Mouse (Mus musculus): ENCODE results near the gene Bud23. TPM values are rescaled to one million over a fixed set of nuclear protein-coding genes. Genes with fewer than 3 reads are reported as not detected.

Gene Bud23
- polyA plus RNA-seq, 1 experiment from 2014 or later, result 43.0 TPM

DNA sequence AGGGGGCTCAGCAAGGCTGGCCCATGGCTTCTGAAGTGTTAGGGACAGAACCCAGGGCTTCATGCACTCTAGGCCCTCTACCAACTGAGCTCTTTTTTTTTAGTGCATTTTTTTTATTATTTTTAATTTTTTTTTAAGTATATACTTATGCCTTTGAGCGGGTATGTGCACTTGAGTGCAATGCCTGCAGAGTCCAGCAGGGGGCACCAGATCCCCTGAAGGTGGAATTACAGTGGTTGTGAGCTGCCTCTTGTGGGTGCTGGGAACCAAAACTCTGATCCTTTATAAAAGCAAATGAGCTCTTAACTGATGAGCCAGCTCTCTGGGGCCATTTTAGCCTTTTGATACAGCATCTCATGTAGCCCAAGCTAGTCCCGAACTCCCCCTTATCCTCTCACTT, 30.2 kb downstream of the Bud23 start:
- Histone ChIP-seq H3K9ac (ENCODE audit: low read depth, low read length) (no peak overlapping the region), H3K27me3 (ENCODE audit: control insufficient read depth, insufficient read depth, low read depth, low read length) (no peaks in the 10 kb centered on the region), H3K4me1 (ENCODE audit: control insufficient read depth, low read depth, low read length) (peaks cover 11% of the 10 kb centered on the region), H3K27ac (ENCODE audit: low read length) (no peak overlapping the region), H3K9me3 (replicated peaks; ENCODE audit: control insufficient read depth, low read length) (no peaks in the 10 kb centered on the region), H3K4me2 (ENCODE audit: low read depth, low read length) (no peak overlapping the region), H3K36me3 (ENCODE audit: control insufficient read depth, insufficient read depth) (no peaks in the 10 kb centered on the region), H3K4me3 (ENCODE audit: low read depth, low read length) (no peak overlapping the region)
- 85% methylated on average over 2 of the region's 2 CpGs for WGBS (ENCODE audit: insufficient replicate concordance)
- ATAC-seq (ENCODE audit: low read depth), result no peak

DNA sequence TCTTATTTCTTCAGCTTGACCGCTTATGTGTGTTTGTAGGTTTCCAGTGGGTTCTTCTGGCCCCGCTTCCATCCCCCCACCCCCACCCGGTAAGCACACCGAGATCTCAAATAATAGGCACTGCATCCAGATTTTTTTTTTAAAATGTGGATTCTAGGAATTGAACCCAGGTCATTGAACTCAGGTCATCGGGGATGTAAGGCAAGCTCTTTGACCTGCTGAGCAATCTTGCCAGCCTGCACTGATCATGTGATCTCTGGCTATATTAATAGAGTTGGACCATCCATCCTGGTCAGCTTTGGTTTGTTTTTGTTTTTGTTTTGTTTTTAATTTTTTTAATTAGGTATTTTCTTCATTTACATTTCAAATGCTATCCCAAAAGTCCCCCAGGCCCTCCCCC, 32.2 kb downstream of the Bud23 start:
- Histone ChIP-seq H3K4me3 (ENCODE audit: low read depth, low read length) (no peak overlapping the region), H3K27ac (ENCODE audit: low read length) (no peak overlapping the region), H3K4me2 (ENCODE audit: low read depth, low read length) (no peak overlapping the region), H3K9ac (ENCODE audit: low read depth, low read length) (no peak overlapping the region), H3K4me1 (ENCODE audit: control insufficient read depth, low read depth, low read length) (peaks cover 11% of the 10 kb centered on the region), H3K36me3 (ENCODE audit: control insufficient read depth, insufficient read depth) (no peaks in the 10 kb centered on the region), H3K27me3 (ENCODE audit: control insufficient read depth, insufficient read depth, low read depth, low read length) (no peaks in the 10 kb centered on the region), H3K9me3 (replicated peaks; ENCODE audit: control insufficient read depth, low read length) (no peaks in the 10 kb centered on the region)
- WGBS (ENCODE audit: insufficient replicate concordance), result 68% methylated on average over 5 of the region's 5 CpGs
- no peak for ATAC-seq (ENCODE audit: low read depth)

DNA sequence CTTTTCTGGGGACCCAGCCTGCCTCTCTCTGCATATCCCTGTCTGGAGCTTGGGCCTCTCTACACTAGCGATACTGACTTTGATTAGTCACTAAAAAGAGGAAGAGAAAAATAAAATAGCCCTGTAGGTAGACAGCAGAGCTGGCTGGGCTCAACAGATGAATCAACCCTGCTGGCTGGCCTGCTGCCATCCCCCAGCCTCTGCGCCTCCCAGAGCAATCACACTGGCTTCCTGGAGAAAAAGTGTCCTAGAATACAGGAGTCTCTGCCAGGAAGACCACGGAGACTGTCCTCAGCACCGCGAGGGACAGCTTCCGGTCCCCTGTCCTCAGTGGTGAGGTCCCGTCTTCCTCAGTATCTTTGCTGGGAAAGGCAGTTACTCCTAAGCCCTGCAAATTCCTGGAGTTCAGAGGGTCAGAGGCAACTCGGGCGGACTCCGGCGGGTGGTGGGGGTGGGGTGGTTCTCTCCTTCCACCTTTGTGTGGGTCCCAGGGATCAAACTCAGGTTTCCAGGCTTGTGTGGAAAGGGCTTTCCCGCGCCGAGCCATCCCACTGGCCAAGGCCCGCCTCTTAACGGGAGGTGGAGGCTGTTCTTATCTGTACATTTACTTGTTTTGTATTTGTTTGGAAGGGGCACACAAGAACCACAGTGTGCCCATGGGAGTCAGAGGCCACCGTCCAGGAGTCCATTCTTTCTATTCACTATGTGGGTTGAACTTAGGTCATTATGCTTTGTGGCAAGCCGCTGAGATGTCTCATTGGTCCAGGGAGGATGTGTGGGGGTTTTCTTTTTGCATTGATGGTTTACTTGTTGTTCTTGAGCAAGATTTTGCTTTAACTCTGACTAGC, 35.5 kb downstream of the Bud23 start:
- Histone ChIP-seq H3K4me3 (ENCODE audit: low read depth, low read length) (no peak overlapping the region), H3K27ac (ENCODE audit: low read length) (peak overlapping the region; percentile 35), H3K4me2 (ENCODE audit: low read depth, low read length) (peak overlapping the region; percentile 39), H3K9ac (ENCODE audit: low read depth, low read length) (no peak overlapping the region), H3K36me3 (ENCODE audit: control insufficient read depth, insufficient read depth) (no peaks in the 10 kb centered on the region), H3K27me3 (ENCODE audit: control insufficient read depth, insufficient read depth, low read depth, low read length) (peaks cover 18% of the 10 kb centered on the region), H3K4me1 (ENCODE audit: control insufficient read depth, low read depth, low read length) (peaks cover 4% of the 10 kb centered on the region), H3K9me3 (replicated peaks; ENCODE audit: control insufficient read depth, low read length) (no peaks in the 10 kb centered on the region)
- peak; percentile 36; the same call in 1 of the 2 replicates for ATAC-seq (ENCODE audit: low read depth)
- WGBS (ENCODE audit: insufficient replicate concordance), result 34% methylated on average over 18 of the region's 18 CpGs

DNA sequence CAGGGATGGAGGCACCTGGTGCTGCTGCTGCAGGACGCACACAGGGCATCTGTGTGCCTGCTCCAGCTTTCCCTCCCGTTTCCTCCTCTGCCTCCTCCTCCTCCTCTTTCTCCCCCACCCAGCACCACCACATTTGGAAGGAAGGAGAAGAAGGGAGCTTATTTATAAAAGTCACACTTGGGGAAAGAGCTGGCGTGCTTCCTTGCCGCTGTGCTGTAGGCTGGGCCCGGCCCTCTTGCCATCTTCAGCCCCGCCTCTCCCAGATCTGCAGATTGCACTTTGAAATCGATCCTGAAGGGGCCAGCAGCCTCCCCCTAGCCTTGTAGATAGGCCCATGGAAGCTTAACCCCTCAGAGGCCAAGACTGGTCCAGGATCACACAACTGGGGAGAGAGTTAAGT, 38.9 kb downstream of the Bud23 start:
- no peak for ATAC-seq (ENCODE audit: low read depth)
- H3K36me3 ChIP-seq (ENCODE audit: control insufficient read depth, insufficient read depth), result no peaks in the 10 kb centered on the region
- peaks cover 26% of the 10 kb centered on the region for H3K27me3 ChIP-seq (ENCODE audit: control insufficient read depth, insufficient read depth, low read depth, low read length)
- WGBS (ENCODE audit: insufficient replicate concordance), result 15% methylated on average over 7 of the region's 7 CpGs
- H3K4me3 ChIP-seq (ENCODE audit: low read depth, low read length), result no peak overlapping the region
- H3K27ac ChIP-seq (ENCODE audit: low read length), result no peak overlapping the region
- no peak overlapping the region for H3K9ac ChIP-seq (ENCODE audit: low read depth, low read length)
- H3K4me2 ChIP-seq (ENCODE audit: low read depth, low read length), result no peak overlapping the region
- no peaks in the 10 kb centered on the region for H3K9me3 ChIP-seq (replicated peaks; ENCODE audit: control insufficient read depth, low read length)
- peaks cover 12% of the 10 kb centered on the region for H3K4me1 ChIP-seq (ENCODE audit: control insufficient read depth, low read depth, low read length)

- 13% methylated on average over 11 of the region's 11 CpGs for WGBS (ENCODE audit: insufficient replicate concordance)
- Histone ChIP-seq H3K4me1 (ENCODE audit: control insufficient read depth, low read depth, low read length) (peaks cover 12% of the 10 kb centered on the region), H3K9ac (ENCODE audit: low read depth, low read length) (no peak overlapping the region), H3K9me3 (replicated peaks; ENCODE audit: control insufficient read depth, low read length) (no peaks in the 10 kb centered on the region), H3K4me3 (ENCODE audit: low read depth, low read length) (no peak overlapping the region), H3K27ac (ENCODE audit: low read length) (no peak overlapping the region), H3K27me3 (ENCODE audit: control insufficient read depth, insufficient read depth, low read depth, low read length) (peaks cover 26% of the 10 kb centered on the region), H3K36me3 (ENCODE audit: control insufficient read depth, insufficient read depth) (no peaks in the 10 kb centered on the region), H3K4me2 (ENCODE audit: low read depth, low read length) (no peak overlapping the region)
- no peak for ATAC-seq (ENCODE audit: low read depth)
Observed at GRCm38 (mm10) chr5:135024665-135025224, 40.0 kb downstream of the Bud23 start.

GRCm38 (mm10) chr5:135023344-135024173, 41.2 kb downstream of the Bud23 start, which contains the start of gene Stx1a:
Stx1a (plus strand) TSS chr5:135023482.
- Histone ChIP-seq H3K27ac (ENCODE audit: low read length) (no peak within 1 kb of the TSS), H3K9me3 (replicated peaks; ENCODE audit: control insufficient read depth, low read length) (no peaks in the 10 kb centered on the region), H3K27me3 (ENCODE audit: control insufficient read depth, insufficient read depth, low read depth, low read length) (peaks cover 26% of the 10 kb centered on the region), H3K4me3 (ENCODE audit: low read depth, low read length) (peak within 1 kb of the TSS; percentile 60), H3K9ac (ENCODE audit: low read depth, low read length) (peak within 1 kb of the TSS; percentile 51; the same call in 1 of the 2 replicates), H3K4me1 (ENCODE audit: control insufficient read depth, low read depth, low read length) (peaks cover 12% of the 10 kb centered on the region), H3K4me2 (ENCODE audit: low read depth, low read length) (peak within 1 kb of the TSS; percentile 91), H3K36me3 (ENCODE audit: control insufficient read depth, insufficient read depth) (no peaks in the 10 kb centered on the region)
- WGBS (ENCODE audit: insufficient replicate concordance), result under 1% methylated on average over 61 of the region's 61 CpGs
- peak; percentile 81 for ATAC-seq (ENCODE audit: low read depth)

DNA sequence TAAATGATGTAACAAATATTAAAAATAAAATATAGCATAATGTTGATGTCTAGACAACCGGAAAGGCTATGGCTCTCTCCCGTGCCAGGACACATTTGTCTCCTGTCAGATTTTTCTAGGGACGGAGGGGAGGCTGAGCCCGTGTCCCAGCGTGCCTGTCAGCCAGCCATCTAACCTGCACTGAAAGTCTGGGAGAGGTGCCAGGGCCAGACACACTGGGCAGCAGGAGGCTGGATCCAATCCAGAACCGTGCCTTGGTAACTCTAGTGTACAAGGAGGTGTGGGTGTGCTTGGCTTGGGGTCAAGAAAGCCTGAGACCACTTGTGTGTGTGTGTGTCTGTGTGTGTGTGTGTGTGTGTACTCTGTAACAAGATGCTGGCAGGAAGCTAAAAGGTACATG, 42.9 kb downstream of the Bud23 start:
- Histone ChIP-seq H3K4me1 (ENCODE audit: control insufficient read depth, low read depth, low read length) (peaks cover 12% of the 10 kb centered on the region), H3K36me3 (ENCODE audit: control insufficient read depth, insufficient read depth) (no peaks in the 10 kb centered on the region), H3K9ac (ENCODE audit: low read depth, low read length) (no peak overlapping the region), H3K4me2 (ENCODE audit: low read depth, low read length) (no peak overlapping the region), H3K27ac (ENCODE audit: low read length) (no peak overlapping the region), H3K4me3 (ENCODE audit: low read depth, low read length) (no peak overlapping the region), H3K27me3 (ENCODE audit: control insufficient read depth, insufficient read depth, low read depth, low read length) (peaks cover 26% of the 10 kb centered on the region), H3K9me3 (replicated peaks; ENCODE audit: control insufficient read depth, low read length) (no peaks in the 10 kb centered on the region)
- ATAC-seq (ENCODE audit: low read depth), result no peak
- 77% methylated on average over 6 of the region's 6 CpGs for WGBS (ENCODE audit: insufficient replicate concordance)

DNA sequence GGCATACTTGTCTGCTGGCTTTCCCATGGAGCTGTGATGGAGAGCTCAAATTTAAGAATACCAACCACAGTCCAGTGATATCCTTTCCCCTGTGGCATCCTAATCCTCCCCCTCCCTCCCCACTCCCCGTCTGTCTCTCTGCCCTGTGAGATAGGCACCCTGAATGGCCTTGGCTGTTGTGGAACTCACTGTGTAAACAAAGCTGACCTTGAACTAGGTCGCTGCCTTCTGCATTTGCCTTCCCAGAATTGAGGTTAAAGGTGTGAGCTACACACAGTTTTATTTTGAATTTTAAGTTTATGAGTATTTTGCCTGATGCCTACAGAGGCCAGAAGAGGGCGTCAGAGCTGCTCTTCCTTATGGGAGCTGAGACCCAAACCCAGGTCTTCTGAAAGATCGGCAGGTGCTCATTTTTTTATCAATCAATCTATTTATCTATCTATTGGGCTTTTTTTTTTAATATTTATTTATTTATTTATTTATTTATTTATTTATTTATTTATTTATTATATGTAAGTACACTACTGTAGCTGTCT, 48.5 kb downstream of the Bud23 start:
- Histone ChIP-seq H3K4me2 (ENCODE audit: low read depth, low read length) (no peak overlapping the region), H3K9ac (ENCODE audit: low read depth, low read length) (no peak overlapping the region), H3K4me1 (ENCODE audit: control insufficient read depth, low read depth, low read length) (peaks cover 11% of the 10 kb centered on the region), H3K27ac (ENCODE audit: low read length) (no peak overlapping the region), H3K9me3 (replicated peaks; ENCODE audit: control insufficient read depth, low read length) (no peaks in the 10 kb centered on the region), H3K4me3 (ENCODE audit: low read depth, low read length) (no peak overlapping the region), H3K27me3 (ENCODE audit: control insufficient read depth, insufficient read depth, low read depth, low read length) (no peaks in the 10 kb centered on the region), H3K36me3 (ENCODE audit: control insufficient read depth, insufficient read depth) (no peaks in the 10 kb centered on the region)
- ATAC-seq (ENCODE audit: low read depth), result no peak
- WGBS (ENCODE audit: insufficient replicate concordance), result 39% methylated on average over 4 of the region's 4 CpGs
